Mouse (Mus musculus): Measurements from ENCODE around the gene Tbc1d8. TPM values are rescaled to one million over a fixed set of nuclear protein-coding genes. Genes with fewer than 3 reads are reported as not detected.

The Tbc1d8 gene
- polyA plus RNA-seq, 1 experiment from 2014 or later, result 9.9 TPM

- Histone ChIP-seq H3K4me2 (no peak overlapping the region), H3K4me1 (0 out of 2 replicates have a peak, but pooled peaks cover 3% of the 10 kb centered on the region), H3K36me3 (no peaks in the 10 kb centered on the region), H3K27ac (no peak overlapping the region), H3K27me3 (0 out of 2 replicates have a peak, but pooled peaks cover 7% of the 10 kb centered on the region), H3K9me3 (replicated peaks) (no peaks in the 10 kb centered on the region), H3K4me3 (replicated peaks) (no peak overlapping the region), H3K9ac (no peak overlapping the region)
- 19% methylated on average over 8 of the region's 8 CpGs for WGBS
- ATAC-seq (replicated peaks; ENCODE audit: low FRiP score), result no peak
Measured at GRCm38 (mm10) chr1:39340647-39341046, 137.9 kb downstream of the Tbc1d8 start.

GRCm38 (mm10) chr1:39340156-39340555 is 138.4 kb downstream of the Tbc1d8 start:
- Histone ChIP-seq H3K36me3 (no peaks in the 10 kb centered on the region), H3K9me3 (replicated peaks) (no peaks in the 10 kb centered on the region), H3K4me1 (0 out of 2 replicates have a peak, but pooled peaks cover 3% of the 10 kb centered on the region), H3K27me3 (peaks cover 7% of the 10 kb centered on the region; the same call in 1 of the 2 replicates), H3K4me3 (replicated peaks) (no peak overlapping the region), H3K27ac (no peak overlapping the region), H3K4me2 (no peak overlapping the region), H3K9ac (no peak overlapping the region)
- 86% methylated on average over 6 of the region's 6 CpGs for WGBS
- ATAC-seq (replicated peaks; ENCODE audit: low FRiP score), result no peak

- WGBS, result 45% methylated on average over 5 of the region's 5 CpGs
- H3K27ac ChIP-seq, result no peak overlapping the region
- no peak for ATAC-seq (replicated peaks; ENCODE audit: low FRiP score)
- H3K27me3 ChIP-seq, result peaks cover 10% of the 10 kb centered on the region; the same call in 1 of the 2 replicates
- H3K36me3 ChIP-seq, result no peaks in the 10 kb centered on the region
- no peak overlapping the region for H3K9ac ChIP-seq
- 0 out of 2 replicates have a peak, but pooled peaks cover 3% of the 10 kb centered on the region for H3K4me1 ChIP-seq
- H3K9me3 ChIP-seq (replicated peaks), result no peaks in the 10 kb centered on the region
- H3K4me2 ChIP-seq, result no peak overlapping the region
- H3K4me3 ChIP-seq (replicated peaks), result no peak overlapping the region
Measured at GRCm38 (mm10) chr1:39339455-39339854, 139.1 kb downstream of the Tbc1d8 start.

GRCm38 (mm10) chr1:39338831-39339230 is 139.7 kb downstream of the Tbc1d8 start:
- ATAC-seq (replicated peaks; ENCODE audit: low FRiP score), result no peak
- Histone ChIP-seq H3K9me3 (replicated peaks) (no peaks in the 10 kb centered on the region), H3K27me3 (peaks cover 10% of the 10 kb centered on the region; the same call in 1 of the 2 replicates), H3K27ac (no peak overlapping the region), H3K9ac (no peak overlapping the region), H3K4me2 (no peak overlapping the region), H3K36me3 (no peaks in the 10 kb centered on the region), H3K4me3 (replicated peaks) (no peak overlapping the region), H3K4me1 (0 out of 2 replicates have a peak, but pooled peaks cover 3% of the 10 kb centered on the region)
- WGBS, result 61% methylated on average over 10 of the region's 10 CpGs

GRCm38 (mm10) chr1:39336788-39337187 is 141.8 kb downstream of the Tbc1d8 start:
- no peak for ATAC-seq (replicated peaks; ENCODE audit: low FRiP score)
- Histone ChIP-seq H3K27ac (no peak overlapping the region), H3K4me1 (0 out of 2 replicates have a peak, but pooled peaks cover 3% of the 10 kb centered on the region), H3K9me3 (replicated peaks) (no peaks in the 10 kb centered on the region), H3K4me2 (no peak overlapping the region), H3K27me3 (peaks cover 10% of the 10 kb centered on the region; the same call in 1 of the 2 replicates), H3K4me3 (replicated peaks) (no peak overlapping the region), H3K36me3 (no peaks in the 10 kb centered on the region), H3K9ac (no peak overlapping the region)
- WGBS, result 82% methylated on average over 8 of the region's 8 CpGs

GRCm38 (mm10) chr1:39335561-39336196 is 142.9 kb downstream of the Tbc1d8 start:
- 22% methylated on average over 15 of the region's 15 CpGs for WGBS
- ATAC-seq (replicated peaks; ENCODE audit: low FRiP score), result no peak
- Histone ChIP-seq H3K27me3 (peaks cover 10% of the 10 kb centered on the region; the same call in 1 of the 2 replicates), H3K27ac (no peak overlapping the region), H3K4me2 (no peak overlapping the region), H3K9me3 (replicated peaks) (no peaks in the 10 kb centered on the region), H3K4me1 (0 out of 2 replicates have a peak, but pooled peaks cover 3% of the 10 kb centered on the region), H3K4me3 (replicated peaks) (no peak overlapping the region), H3K9ac (no peak overlapping the region), H3K36me3 (no peaks in the 10 kb centered on the region)

GRCm38 (mm10) chr1:39332456-39332855 is 146.1 kb downstream of the Tbc1d8 start:
- WGBS, result 81% methylated on average over 4 of the region's 4 CpGs
- no peak overlapping the region for H3K9ac ChIP-seq
- no peak for ATAC-seq (replicated peaks; ENCODE audit: low FRiP score)

GRCm38 (mm10) chr1:39330857-39331594 is 147.5 kb downstream of the Tbc1d8 start:
- no peaks in the 10 kb centered on the region for H3K4me1 ChIP-seq
- WGBS, result 54% methylated on average over 7 of the region's 7 CpGs
- ATAC-seq (replicated peaks; ENCODE audit: low FRiP score), result no peak

More at GRCm38 (mm10) chr1:39332456-39332855, 146.1 kb downstream of the Tbc1d8 start:
- Histone ChIP-seq H3K9me3 (replicated peaks) (no peaks in the 10 kb centered on the region), H3K36me3 (no peaks in the 10 kb centered on the region), H3K4me3 (replicated peaks) (no peak overlapping the region), H3K27ac (no peak overlapping the region), H3K4me1 (no peaks in the 10 kb centered on the region), H3K27me3 (peaks cover 7% of the 10 kb centered on the region; the same call in 1 of the 2 replicates), H3K4me2 (no peak overlapping the region)

GRCm38 (mm10) chr1:39327546-39327945 is 151.0 kb downstream of the Tbc1d8 start:
- Histone ChIP-seq H3K27ac (no peak overlapping the region), H3K9ac (no peak overlapping the region), H3K36me3 (no peaks in the 10 kb centered on the region), H3K9me3 (replicated peaks) (no peaks in the 10 kb centered on the region), H3K4me1 (no peaks in the 10 kb centered on the region), H3K27me3 (no peaks in the 10 kb centered on the region), H3K4me2 (no peak overlapping the region), H3K4me3 (replicated peaks) (no peak overlapping the region)
- no peak for ATAC-seq (replicated peaks; ENCODE audit: low FRiP score)
- 65% methylated on average over 7 of the region's 7 CpGs for WGBS

More at GRCm38 (mm10) chr1:39330857-39331594, 147.5 kb downstream of the Tbc1d8 start:
- no peaks in the 10 kb centered on the region for H3K36me3 ChIP-seq
- no peaks in the 10 kb centered on the region for H3K9me3 ChIP-seq (replicated peaks)
- no peak overlapping the region for H3K4me2 ChIP-seq
- no peak overlapping the region for H3K4me3 ChIP-seq (replicated peaks)
- no peak overlapping the region for H3K27ac ChIP-seq
- peaks cover 4% of the 10 kb centered on the region; the same call in 1 of the 2 replicates for H3K27me3 ChIP-seq
- no peak overlapping the region for H3K9ac ChIP-seq

- 88% methylated on average over 6 of the region's 6 CpGs for WGBS
- Histone ChIP-seq H3K27me3 (no peaks in the 10 kb centered on the region), H3K9me3 (replicated peaks) (no peaks in the 10 kb centered on the region), H3K4me2 (no peak overlapping the region), H3K36me3 (no peaks in the 10 kb centered on the region), H3K4me1 (no peaks in the 10 kb centered on the region), H3K4me3 (replicated peaks) (no peak overlapping the region), H3K27ac (no peak overlapping the region), H3K9ac (no peak overlapping the region)
- ATAC-seq (replicated peaks; ENCODE audit: low FRiP score), result no peak
Measured at GRCm38 (mm10) chr1:39325228-39325627, 153.3 kb downstream of the Tbc1d8 start.

- ATAC-seq (replicated peaks; ENCODE audit: low FRiP score), result no peak
- no peaks in the 10 kb centered on the region for H3K9me3 ChIP-seq (replicated peaks)
- WGBS, result 46% methylated on average over 6 of the region's 6 CpGs
- no peak overlapping the region for H3K4me2 ChIP-seq
- H3K36me3 ChIP-seq, result no peaks in the 10 kb centered on the region
- 0 out of 2 replicates have a peak, but pooled peaks cover 6% of the 10 kb centered on the region for H3K4me1 ChIP-seq
- no peaks in the 10 kb centered on the region for H3K27me3 ChIP-seq
- H3K27ac ChIP-seq, result no peak overlapping the region
- H3K9ac ChIP-seq, result no peak overlapping the region
- H3K4me3 ChIP-seq (replicated peaks), result no peak overlapping the region
Measured at GRCm38 (mm10) chr1:39321954-39322353, 156.6 kb downstream of the Tbc1d8 start.

Measured in kidney, embryonic 15.5 days (tissue).